Mouse (Mus musculus): ENCODE data around the gene Necap2. TPM values are rescaled to one million over a fixed set of nuclear protein-coding genes. Genes with fewer than 3 reads are reported as not detected.

Necap2 gene
- polyA plus RNA-seq (2021; fragmentation: Nextera tagmentation), result 38.2 and 40.9 TPM in 2 replicates
- long read RNA-seq, experiment 1, transcript Necap2-201 (8 exons, 1,906 nt), result major isoform, 62 of 70 reads
- long read RNA-seq, experiment 1, partial matches to known transcripts, result 1 of 70 reads
- long read RNA-seq, experiment 1, other reads (novel, unspliced or antisense), result 7 of 70 reads
- long read RNA-seq, experiment 2, transcript Necap2-201 (8 exons, 1,906 nt), result major isoform, 205 of 261 reads
- long read RNA-seq, experiment 2, partial matches to known transcripts, result 3 of 261 reads
- long read RNA-seq, experiment 2, other reads (novel, unspliced or antisense), result 53 of 261 reads

GRCm38 (mm10) chr4:141077681-141078509 is at the start of gene Necap2:
TSS of gene Necap2 (minus strand) at chr4:141078357.

DNA sequence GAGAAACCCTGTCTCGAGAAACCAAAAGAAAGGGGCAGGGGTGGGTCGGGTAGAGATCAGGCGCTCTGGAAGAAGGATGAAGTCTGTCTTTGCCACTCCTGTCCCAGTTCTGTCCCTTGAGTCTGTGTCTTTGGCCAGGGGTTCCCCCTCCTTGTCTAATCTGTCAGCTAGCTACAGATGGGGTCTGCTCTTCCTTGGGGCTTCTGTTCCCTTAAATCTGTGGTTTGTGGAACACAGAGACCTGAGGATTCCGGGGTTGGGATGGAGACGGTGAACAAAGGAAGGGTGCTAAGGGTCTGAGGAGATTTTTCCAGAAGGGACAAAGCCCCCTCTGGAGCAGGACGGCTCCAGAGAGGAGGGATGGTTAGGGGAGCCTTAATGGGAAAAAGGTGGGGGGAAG is 9.9 kb upstream of the Necap2 start, which contains the start of gene Spata21:
TSS of gene Spata21 (plus strand) at position 301 of the 400 bp plus-strand sequence.

GRCm38 (mm10) chr4:141060426-141061301 is 17.5 kb downstream of the Necap2 start, which contains the start of gene Crocc:
TSS of gene Crocc (minus strand) at chr4:141060550.

Other genes starting within 250 kb of the Necap2 start
- not detected in 2 replicates for gene Padi1, start 232.6 kb downstream of the Necap2 start, polyA plus RNA-seq (2021; fragmentation: Nextera tagmentation)
- 6.3 and 8.9 TPM in 2 replicates for gene Padi2, start 172.0 kb downstream of the Necap2 start, polyA plus RNA-seq (2021; fragmentation: Nextera tagmentation)
- 538 and 582 TPM in 2 replicates for gene Sdhb, start 117.2 kb downstream of the Necap2 start, polyA plus RNA-seq (2021; fragmentation: Nextera tagmentation)
- gene Atp13a2, start 91.5 kb downstream of the Necap2 start, polyA plus RNA-seq (2021; fragmentation: Nextera tagmentation), result 43.6 and 48.5 TPM in 2 replicates
- gene Mfap2, start 67.9 kb downstream of the Necap2 start, polyA plus RNA-seq (2021; fragmentation: Nextera tagmentation), result 3.4 and 6.0 TPM in 2 replicates
- 3.1 and 4.1 TPM in 2 replicates for gene Crocc, start 17.8 kb downstream of the Necap2 start, polyA plus RNA-seq (2021; fragmentation: Nextera tagmentation)
- gene Spata21, start 10.0 kb upstream of the Necap2 start, polyA plus RNA-seq (2021; fragmentation: Nextera tagmentation), result 0.06 and 0.08 TPM in 2 replicates
- gene Szrd1, start 61.4 kb upstream of the Necap2 start, polyA plus RNA-seq (2021; fragmentation: Nextera tagmentation), result 9.6 and 11.5 TPM in 2 replicates
- gene Fbxo42, start 69.6 kb upstream of the Necap2 start, polyA plus RNA-seq (2021; fragmentation: Nextera tagmentation), result 9.0 and 11.3 TPM in 2 replicates
- 4.8 and 6.1 TPM in 2 replicates for gene Rsg1, start 135.6 kb upstream of the Necap2 start, polyA plus RNA-seq (2021; fragmentation: Nextera tagmentation)
- gene Arhgef19, start 161.1 kb upstream of the Necap2 start, polyA plus RNA-seq (2021; fragmentation: Nextera tagmentation), result 5.7 and 7.8 TPM in 2 replicates
- 0.15 and 0.25 TPM in 2 replicates for gene Epha2, start 222.9 kb upstream of the Necap2 start, polyA plus RNA-seq (2021; fragmentation: Nextera tagmentation)

All from layer of hippocampus, adult 6 months (tissue).